Mouse (Mus musculus) right cerebral cortex, adult 2 months (tissue): ENCODE results near the gene Map1a.

Experiments used
- DNase-seq, 2 experiments: peaks; one replicate each; pipeline ENCODE4 v3.0.0; 2021 to 2022; ENCODE audit warnings: low spot score in 2 of 2

Map1a gene

DNA sequence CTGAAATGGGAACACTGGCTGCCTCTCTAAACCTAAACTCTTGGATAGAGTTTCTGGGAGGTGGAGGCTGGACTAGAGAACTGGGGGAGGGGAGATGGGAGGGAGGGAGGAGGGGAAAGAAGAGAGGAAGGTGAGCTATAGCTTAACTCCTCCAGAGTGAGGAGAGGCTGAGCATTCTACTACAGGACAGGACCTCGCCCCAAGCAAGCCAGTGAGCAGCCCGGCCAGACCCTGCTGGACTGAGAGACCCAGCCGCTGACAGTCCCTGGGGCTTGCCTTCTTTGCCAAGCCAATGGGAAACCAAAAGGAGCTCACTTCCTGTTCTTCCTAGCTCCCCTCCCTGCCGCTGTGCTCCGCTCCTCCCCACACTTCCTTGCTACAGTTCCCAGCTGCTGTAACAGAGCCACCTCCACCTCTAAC lies 19.6 kb downstream of the Map1a start:
- no peak for DNase-seq

DNA sequence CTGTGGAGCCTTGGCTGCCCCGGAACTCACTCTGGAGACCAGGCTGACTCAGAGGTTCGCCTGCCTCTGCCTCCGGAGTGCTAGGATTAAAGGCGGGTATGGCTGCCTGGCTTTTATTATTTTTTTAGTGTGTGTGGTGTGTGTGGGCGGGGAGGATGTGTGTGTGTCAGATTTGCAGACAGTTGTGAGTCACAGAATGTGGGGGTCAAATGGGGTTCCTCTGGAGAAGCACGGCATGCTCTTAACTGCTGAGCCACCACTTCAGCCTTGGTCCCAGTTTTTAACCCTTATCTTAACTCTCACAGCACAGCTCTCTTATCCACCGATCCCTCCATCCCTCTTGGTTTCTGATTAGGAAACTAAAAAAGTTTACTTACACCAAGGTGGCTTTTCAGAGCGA lies 26.9 kb downstream of the Map1a start:
- DNase-seq, result no peak

DNA sequence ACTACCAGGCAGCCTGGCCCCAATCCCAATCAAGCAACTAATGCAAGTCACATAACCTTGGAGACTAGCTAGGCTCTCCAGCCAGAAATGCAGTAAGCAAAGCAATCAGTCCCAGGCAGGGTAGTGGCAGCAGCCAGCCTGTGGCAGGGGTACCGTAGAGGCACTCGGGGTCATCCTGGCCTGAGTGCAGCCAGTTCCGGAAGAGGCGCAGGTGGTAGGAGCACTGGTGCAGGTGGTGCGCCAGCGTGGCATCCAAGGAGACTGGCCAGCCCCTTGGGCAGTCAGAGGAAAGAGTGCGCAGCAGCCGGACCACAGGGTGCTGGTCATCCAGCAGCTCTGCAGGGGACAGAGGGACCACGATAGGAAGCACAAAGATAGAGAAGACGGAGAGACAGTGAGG lies 33.6 kb downstream of the Map1a start:
- DNase-seq, result no peak

- no peak for DNase-seq
These were observed 34.5 kb downstream of the Map1a start for GRCm38 (mm10) chr2:121323693-121324470.

GRCm38 (mm10) chr2:121329492-121329891 lies 40.1 kb downstream of the Map1a start:
- DNase-seq, result no peak

GRCm38 (mm10) chr2:121339057-121339456 lies 49.7 kb downstream of the Map1a start:
- no peak for DNase-seq

GRCm38 (mm10) chr2:121353156-121353555 lies 63.8 kb downstream of the Map1a start:
- no peak for DNase-seq

DNA sequence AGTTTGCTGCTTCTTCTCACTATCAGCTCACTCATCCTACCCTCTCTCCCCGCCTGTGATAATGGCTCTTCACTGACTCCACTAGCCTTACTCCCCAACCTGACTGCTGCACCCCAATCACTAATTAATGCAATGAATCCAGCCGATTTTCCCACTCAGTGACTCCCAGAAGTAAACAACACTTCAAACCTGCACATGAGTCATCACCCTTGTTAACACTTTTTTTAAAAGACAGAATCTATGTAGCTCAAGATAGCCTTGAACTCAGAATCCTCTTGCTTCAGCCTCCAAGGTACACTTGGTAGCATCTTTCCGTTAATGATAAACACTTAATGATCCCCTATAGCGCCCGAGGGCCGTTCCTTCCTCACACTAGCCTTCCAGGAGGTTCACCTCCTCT lies 65.0 kb downstream of the Map1a start:
- DNase-seq, result peak in 1 of 2 experiments; percentile 26

- peak; percentile 99 for DNase-seq
These were observed 65.6 kb downstream of the Map1a start, which contains the start of gene Ppip5k1 for GRCm38 (mm10) chr2:121354820-121355592. TSS of gene Ppip5k1 (minus strand) at chr2:121355396.

- DNase-seq, result no peak
These were observed 68.1 kb downstream of the Map1a start, which contains the start of gene Ckmt1 for GRCm38 (mm10) chr2:121357494-121357893. TSS of gene Ckmt1 (plus strand) at chr2:121357714.

DNA sequence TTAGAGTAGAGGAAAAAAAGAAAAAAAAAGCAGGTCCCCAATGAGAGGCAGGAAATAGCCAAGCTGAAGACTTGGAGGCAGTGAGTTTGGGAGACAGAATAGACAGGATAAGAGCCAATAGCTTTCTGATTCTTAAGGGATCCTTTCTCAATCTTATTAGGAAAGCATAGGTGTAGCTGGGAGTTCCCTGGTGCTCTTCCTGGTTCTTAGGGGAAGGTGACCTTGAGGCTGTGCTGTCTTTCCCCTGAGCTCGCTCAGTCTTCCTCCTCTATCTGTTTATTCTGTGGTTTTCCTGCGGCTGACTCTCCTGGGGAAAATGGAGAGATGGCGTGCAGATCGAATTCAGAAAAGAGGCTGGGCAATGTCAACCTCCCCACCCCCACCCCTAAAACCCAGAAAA lies 68.6 kb downstream of the Map1a start:
- no peak for DNase-seq

DNA sequence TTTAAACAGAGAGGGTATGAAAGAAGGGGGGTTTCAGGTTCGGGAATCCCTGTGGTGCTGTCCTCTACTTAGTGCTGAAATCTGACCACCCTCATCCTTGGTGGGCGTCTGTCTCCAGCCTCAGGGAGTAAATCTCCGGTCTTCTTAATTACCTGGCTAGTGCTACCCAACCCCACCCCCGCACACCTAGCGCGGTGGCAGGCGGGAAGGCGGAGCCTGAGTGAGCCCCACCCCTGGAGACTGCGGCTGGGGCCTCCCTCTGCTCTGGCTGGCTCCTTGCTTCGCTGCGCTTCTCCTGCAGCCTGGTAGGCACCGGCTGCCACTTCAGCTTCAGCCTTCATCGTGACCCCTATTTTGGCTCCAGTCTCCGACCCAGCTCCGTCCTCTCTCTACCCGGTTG lies 69.0 kb downstream of the Map1a start:
- peak; percentile 85 to 90 for DNase-seq

- DNase-seq, result no peak
These were observed 70.1 kb downstream of the Map1a start for GRCm38 (mm10) chr2:121359461-121359860.
